Mouse (Mus musculus) neural tube, embryonic 13.5 days (tissue): ENCODE results near the gene Npdc1. TPM values are rescaled to one million over a fixed set of nuclear protein-coding genes. Genes with fewer than 3 reads are reported as not detected.
"Not testable (repeated sequence)": the region's sequence is repeated elsewhere in the genome, so short reads cannot be mapped to it uniquely, and the experiment has no call there.

Source experiments
- ATAC-seq: fragments of 200-750 bp; cut with Nextera tagmentation; 2 replicates; pipeline ENCODE4 v1.8.0; 2017; ENCODE audit warnings: low read depth, mild to moderate bottlenecking, moderate TSS enrichment, moderate library complexity
- H3K27ac ChIP-seq: fragments of 300-500 bp; sonication (generic); replicated peaks from 2 replicates; pipeline ENCODE4 v1.5.1; 2015; ENCODE audit warnings: moderate library complexity, mild to moderate bottlenecking, inconsistent platforms
- H3K27me3 ChIP-seq: fragments of 300-500 bp; sonication (generic); 2 replicates; pipeline ENCODE4 v1.6.1; 2015; ENCODE audit warnings: mild to moderate bottlenecking, inconsistent platforms
- H3K36me3 ChIP-seq: fragments of 300-500 bp; sonication (generic); 2 replicates; pipeline ENCODE4 v1.6.1; 2015; ENCODE audit warnings: mild to moderate bottlenecking, inconsistent platforms
- H3K4me1 ChIP-seq: fragments of 300-500 bp; sonication (generic); replicated peaks from 2 replicates; pipeline ENCODE4 v1.6.1; 2015; ENCODE audit warnings: inconsistent platforms
- H3K4me2 ChIP-seq: fragments of 300-500 bp; sonication (generic); 2 replicates; pipeline ENCODE4 v1.6.1; 2015; ENCODE audit warnings: inconsistent platforms, mild to moderate bottlenecking, moderate library complexity
- H3K4me3 ChIP-seq: fragments of 300-500 bp; sonication (generic); 2 replicates; pipeline ENCODE4 v1.5.1; 2015; ENCODE audit warnings: mild to moderate bottlenecking, inconsistent platforms
- H3K9ac ChIP-seq: fragments of 300-500 bp; sonication (generic); 2 replicates; pipeline ENCODE4 v1.6.1; 2015; ENCODE audit warnings: moderate library complexity, mild to moderate bottlenecking, inconsistent platforms
- H3K9me3 ChIP-seq: fragments of 300-500 bp; sonication (generic); 2 replicates; pipeline ENCODE4 v1.6.1; 2016; ENCODE audit warnings: inconsistent platforms
- WGBS: fragments of 180-500 bp; shearing (Covaris S2); methylation state at CpG from one replicate; pipeline ENCODE4 v1.1.7; 2015; 5-methylcytosine and 5-hydroxymethylcytosine counted together
- polyA plus RNA-seq: library from polyadenylated mRNA; unstranded; fragments of >200 nt; fragmentation: Nextera tagmentation; extraction: Ambion mirVana; gene quantifications from 2 replicates; pipeline ENCODE4 v1.2.1, GENCODE M21; 2015

Gene Npdc1
- polyA plus RNA-seq, 1 experiment from 2014 or later: 403 TPM

DNA sequence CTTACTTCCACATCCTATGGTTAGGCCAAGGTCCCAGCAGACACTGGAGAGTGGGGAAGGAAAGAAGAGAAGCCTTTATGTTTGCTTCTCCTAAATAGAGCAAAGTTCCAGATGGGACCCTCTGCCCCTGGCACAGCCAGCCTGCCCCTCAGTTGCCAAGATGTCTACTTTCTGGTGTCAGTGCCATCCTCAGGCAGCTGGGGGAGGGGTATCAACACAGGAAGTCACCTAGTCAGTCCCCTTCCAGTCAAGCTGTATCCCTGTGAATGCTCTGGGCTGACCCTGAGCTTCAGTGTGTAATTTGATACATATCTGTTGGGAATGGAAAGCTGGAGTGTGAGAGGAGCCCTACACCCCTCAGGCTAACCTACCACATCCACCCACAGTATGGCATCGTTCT, 2.1 kb upstream of the Npdc1 start:
- peaks cover 31% of the 10 kb centered on the region for H3K4me1 ChIP-seq
- H3K4me2 ChIP-seq: peak overlapping the region; percentile 62; the same call in 1 of the 2 replicates
- no peaks in the 10 kb centered on the region for H3K9me3 ChIP-seq
- H3K36me3 ChIP-seq: no peaks in the 10 kb centered on the region
- no peak overlapping the region for H3K27ac ChIP-seq
- no peak for ATAC-seq
- peak overlapping the region; percentile 35; the same call in 1 of the 2 replicates for H3K4me3 ChIP-seq
- WGBS: 73% methylated on average over 1 of the region's 1 CpGs
- peaks cover 95% of the 10 kb centered on the region for H3K27me3 ChIP-seq
- no peak overlapping the region for H3K9ac ChIP-seq

DNA sequence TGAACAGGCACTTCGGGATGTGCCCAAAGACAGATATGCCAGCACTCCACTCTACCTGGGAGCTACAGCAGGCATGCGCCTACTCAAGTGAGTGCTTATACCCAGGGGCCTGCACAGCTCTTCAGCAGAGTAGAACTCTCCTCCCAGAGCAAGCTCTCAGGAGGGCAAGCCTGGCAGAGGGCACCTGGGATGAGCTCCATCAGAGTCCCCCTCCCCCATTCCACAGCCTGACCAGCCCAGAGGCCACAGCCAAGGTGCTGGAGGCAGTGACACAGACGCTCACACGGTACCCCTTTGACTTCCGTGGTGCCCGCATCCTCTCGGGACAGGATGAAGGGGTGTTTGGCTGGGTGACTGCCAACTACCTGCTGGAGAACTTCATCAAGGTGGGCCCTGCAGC, 1.1 kb upstream of the Npdc1 start:
- no peaks in the 10 kb centered on the region for H3K9me3 ChIP-seq
- WGBS: 93% methylated on average over 7 of the region's 7 CpGs
- no peak for ATAC-seq
- H3K27me3 ChIP-seq: peaks cover 84% of the 10 kb centered on the region
- H3K4me2 ChIP-seq: no peak overlapping the region
- H3K4me1 ChIP-seq: peaks cover 37% of the 10 kb centered on the region
- no peaks in the 10 kb centered on the region for H3K36me3 ChIP-seq
- H3K4me3 ChIP-seq: no peak overlapping the region
- no peak overlapping the region for H3K27ac ChIP-seq
- H3K9ac ChIP-seq: no peak overlapping the region

GRCm38 (mm10) chr2:25400291-25400690, 1.1 kb downstream of the Npdc1 start:
- Histone ChIP-seq H3K36me3 (no peaks in the 10 kb centered on the region), H3K4me1 (peaks cover 43% of the 10 kb centered on the region), H3K4me2 (peak overlapping the region; percentile 48), H3K9me3 (no peaks in the 10 kb centered on the region), H3K27ac (no peak overlapping the region), H3K27me3 (peaks cover 62% of the 10 kb centered on the region), H3K9ac (peak overlapping the region; percentile 60), H3K4me3 (peak overlapping the region; percentile 27)
- 20% methylated on average over 16 of the region's 16 CpGs for WGBS
- ATAC-seq: no peak

DNA sequence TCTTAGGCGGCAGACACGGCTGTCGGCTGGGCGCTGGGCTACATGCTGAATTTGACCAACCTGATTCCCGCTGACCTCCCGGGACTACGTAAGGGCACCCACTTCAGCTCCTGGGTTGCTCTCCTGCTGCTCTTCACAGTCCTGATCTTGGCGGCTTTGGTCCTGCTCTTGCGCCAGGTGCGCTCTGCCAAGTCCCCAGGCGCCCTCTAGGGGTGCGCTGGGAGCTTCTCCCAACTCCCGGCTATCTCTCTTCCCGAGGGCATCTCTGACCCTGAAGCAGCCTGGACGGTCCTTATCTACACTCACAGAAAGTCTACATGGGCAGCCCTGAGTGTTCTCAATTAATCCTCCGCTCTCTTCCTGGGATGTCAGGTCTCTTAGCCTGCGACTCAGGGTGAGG, 1.6 kb downstream of the Npdc1 start:
- 3% methylated on average over 17 of the region's 17 CpGs for WGBS
- Histone ChIP-seq H3K36me3 (no peaks in the 10 kb centered on the region), H3K4me2 (peak overlapping the region; percentile 48), H3K9ac (peak overlapping the region; percentile 60), H3K9me3 (no peaks in the 10 kb centered on the region), H3K4me1 (peaks cover 43% of the 10 kb centered on the region), H3K4me3 (peak overlapping the region; percentile 27), H3K27me3 (peaks cover 57% of the 10 kb centered on the region), H3K27ac (no peak overlapping the region)
- ATAC-seq: no peak

GRCm38 (mm10) chr2:25402377-25402971, 3.3 kb downstream of the Npdc1 start:
- Histone ChIP-seq H3K9ac (peak overlapping the region; percentile 99), H3K27me3 (peaks cover 40% of the 10 kb centered on the region), H3K9me3 (no peaks in the 10 kb centered on the region), H3K4me3 (peak overlapping the region; percentile 96), H3K4me2 (peak overlapping the region; percentile 79), H3K36me3 (peaks cover 13% of the 10 kb centered on the region), H3K27ac (peak overlapping the region; percentile 94), H3K4me1 (peaks cover 47% of the 10 kb centered on the region)
- 0% methylated on average over 13 of the region's 13 CpGs for WGBS
- ATAC-seq: peak; percentile 37

DNA sequence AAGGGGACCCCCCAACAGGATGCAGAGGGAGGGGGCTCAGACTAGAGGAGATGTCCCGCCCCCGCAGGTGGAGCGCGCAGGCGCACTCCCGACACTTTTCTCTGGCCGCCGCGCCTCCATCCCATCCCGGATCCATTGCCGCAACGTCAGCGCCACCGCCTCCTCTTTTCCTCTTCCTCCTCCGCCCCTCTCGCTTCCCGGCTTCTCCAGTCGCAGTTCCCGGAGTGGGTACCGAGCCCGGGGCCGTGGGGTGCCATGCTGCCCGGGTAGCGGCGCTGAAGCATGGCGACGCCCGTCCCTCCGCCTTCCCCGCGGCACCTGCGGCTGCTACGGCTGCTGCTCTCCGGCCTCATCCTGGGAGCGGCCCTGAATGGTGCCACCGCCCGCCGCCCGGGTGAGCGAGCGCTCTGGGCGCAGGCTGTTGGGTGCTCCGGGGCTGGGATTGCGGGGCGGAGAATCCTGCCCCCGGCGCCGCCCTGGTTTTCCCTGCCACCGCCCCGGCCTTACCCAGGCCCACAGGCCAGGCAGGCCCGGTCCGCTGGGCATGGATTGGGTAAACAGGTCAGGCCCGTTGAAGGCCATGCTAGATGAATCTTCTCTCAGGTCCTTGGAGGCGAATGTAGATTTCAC, 3.9 kb downstream of the Npdc1 start:
- peaks cover 47% of the 10 kb centered on the region for H3K4me1 ChIP-seq
- peak; percentile 84 for ATAC-seq
- peaks cover 34% of the 10 kb centered on the region for H3K27me3 ChIP-seq
- peak overlapping the region; percentile 96 for H3K4me3 ChIP-seq
- WGBS: under 1% methylated on average over 54 of the region's 54 CpGs
- peaks cover 19% of the 10 kb centered on the region for H3K36me3 ChIP-seq
- H3K9ac ChIP-seq: peak overlapping the region; percentile 99
- H3K27ac ChIP-seq: peak overlapping the region; percentile 94
- H3K4me2 ChIP-seq: peak overlapping the region; percentile 79
- H3K9me3 ChIP-seq: no peaks in the 10 kb centered on the region

DNA sequence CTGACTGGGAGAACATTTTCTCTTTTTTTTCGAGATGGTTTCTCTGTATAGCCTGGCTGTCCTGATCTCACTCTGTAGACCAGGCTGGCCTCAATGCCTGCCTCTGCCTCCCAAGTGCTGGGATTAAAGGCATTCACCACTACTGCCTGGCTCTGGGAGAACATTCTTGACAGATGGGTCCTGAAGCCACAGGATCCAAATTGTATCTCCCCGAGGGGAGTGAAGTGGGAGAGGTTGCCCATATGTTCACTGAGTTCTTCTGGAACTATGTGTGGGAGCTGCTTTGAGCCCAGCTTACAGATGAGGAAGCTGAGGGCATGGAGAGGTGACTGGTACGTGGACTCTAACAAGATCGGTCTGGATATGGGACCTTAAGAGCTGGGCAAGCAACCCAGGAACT, 4.8 kb downstream of the Npdc1 start:
- no peaks in the 10 kb centered on the region for H3K9me3 ChIP-seq
- peaks cover 27% of the 10 kb centered on the region for H3K36me3 ChIP-seq
- H3K27ac ChIP-seq: peak overlapping the region; percentile 94; the same call in 1 of the 2 replicates
- H3K4me1 ChIP-seq: peaks cover 47% of the 10 kb centered on the region
- H3K4me2 ChIP-seq: peak overlapping the region; percentile 79
- no peak for ATAC-seq
- H3K27me3 ChIP-seq: peaks cover 25% of the 10 kb centered on the region
- H3K9ac ChIP-seq: peak overlapping the region; percentile 99
- WGBS: 82% methylated on average over 4 of the region's 4 CpGs
- peak overlapping the region; percentile 96 for H3K4me3 ChIP-seq

DNA sequence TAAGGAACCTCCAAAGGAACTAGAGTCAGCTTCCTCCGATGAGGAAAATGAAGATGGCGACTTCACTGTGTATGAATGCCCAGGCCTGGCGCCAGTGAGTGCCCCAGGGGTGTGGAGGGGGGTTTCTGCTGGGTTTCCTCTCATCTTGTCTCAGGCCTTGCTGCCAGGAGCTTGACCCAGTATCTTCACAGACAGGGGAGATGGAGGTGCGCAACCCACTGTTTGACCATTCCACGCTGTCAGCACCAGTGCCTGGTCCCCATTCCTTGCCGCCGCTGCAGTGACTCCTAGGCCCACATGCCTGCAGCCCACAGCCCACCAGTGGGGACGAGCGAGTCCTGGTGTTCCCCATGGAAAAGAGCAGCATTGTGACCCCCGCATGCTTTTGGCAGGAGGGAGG, 9.8 kb downstream of the Npdc1 start:
- Histone ChIP-seq H3K4me2 (no peak overlapping the region), H3K27ac (no peak overlapping the region), H3K4me1 (peaks cover 30% of the 10 kb centered on the region), H3K36me3 (peaks cover 57% of the 10 kb centered on the region), H3K27me3 (no peaks in the 10 kb centered on the region), H3K9me3 (no peaks in the 10 kb centered on the region), H3K4me3 (no peak overlapping the region), H3K9ac (no peak overlapping the region)
- WGBS: 91% methylated on average over 10 of the region's 10 CpGs
- no peak for ATAC-seq

DNA sequence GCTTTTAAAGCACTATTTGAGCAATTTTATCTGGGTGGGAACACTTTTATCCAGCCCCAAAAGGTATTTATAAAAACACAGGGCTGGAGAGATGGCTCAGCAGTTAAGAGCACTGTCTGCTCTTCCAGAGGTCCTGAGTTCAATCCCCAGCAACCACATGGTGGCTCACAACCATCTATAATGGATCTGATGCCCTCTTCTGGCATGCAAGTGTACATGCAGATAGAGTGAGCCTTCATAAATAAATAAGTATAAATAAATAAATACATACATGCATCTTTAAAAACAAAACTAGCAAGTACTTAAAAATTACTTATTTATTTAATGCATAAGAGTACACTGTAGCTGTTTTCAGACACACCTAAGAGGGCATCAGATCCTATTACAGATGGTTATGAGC, 14.3 kb downstream of the Npdc1 start:
- H3K27me3 ChIP-seq, H3K27ac ChIP-seq, H3K4me2 ChIP-seq, H3K9me3 ChIP-seq, H3K4me1 ChIP-seq, H3K9ac ChIP-seq, H3K4me3 ChIP-seq, ATAC-seq: not testable (repeated sequence)
- peaks cover 38% of the 10 kb centered on the region for H3K36me3 ChIP-seq

DNA sequence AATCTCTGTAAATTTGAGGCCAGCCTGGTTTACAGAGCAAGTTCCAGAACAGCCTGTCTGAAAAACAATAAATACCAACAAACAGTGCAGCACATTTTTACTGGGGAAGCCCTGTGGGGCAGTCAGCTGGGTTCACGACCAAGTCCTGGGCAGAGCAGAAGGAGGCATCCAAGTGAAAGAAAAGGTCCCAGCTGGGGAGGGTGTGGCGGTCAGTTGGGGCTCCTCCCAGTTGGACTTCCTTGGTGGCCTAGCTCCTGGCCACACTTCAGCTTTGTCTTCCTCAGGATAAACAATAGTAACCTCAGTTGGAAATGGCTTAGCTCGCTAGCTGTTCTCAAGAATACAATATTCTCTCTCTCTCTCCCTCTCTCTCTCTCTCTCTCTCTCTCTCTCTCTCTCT, 18.3 kb downstream of the Npdc1 start:
- Histone ChIP-seq H3K9ac (no peak overlapping the region), H3K4me1 (peaks cover 6% of the 10 kb centered on the region), H3K9me3 (no peaks in the 10 kb centered on the region), H3K36me3 (0 out of 2 replicates have a peak, but pooled peaks cover 7% of the 10 kb centered on the region), H3K27me3 (0 out of 2 replicates have a peak, but pooled peaks cover under 1% of the 10 kb centered on the region), H3K4me3 (no peak overlapping the region), H3K27ac (0 out of 2 replicates have a peak overlapping the region, but pooled peaks have one; percentile 13), H3K4me2 (no peak overlapping the region)
- ATAC-seq: no peak
- 28% methylated on average over 3 of the region's 3 CpGs for WGBS

GRCm38 (mm10) chr2:25421896-25422295, 22.7 kb downstream of the Npdc1 start:
- Histone ChIP-seq H3K9ac (no peak overlapping the region), H3K36me3 (no peaks in the 10 kb centered on the region), H3K27me3 (peaks cover 39% of the 10 kb centered on the region), H3K4me2 (no peak overlapping the region), H3K4me3 (no peak overlapping the region), H3K4me1 (peaks cover 6% of the 10 kb centered on the region), H3K27ac (no peak overlapping the region), H3K9me3 (no peaks in the 10 kb centered on the region)
- peak; percentile 51 for ATAC-seq
- WGBS: 19% methylated on average over 3 of the region's 3 CpGs

- no peak within 1 kb of the TSS for H3K4me2 ChIP-seq
These were observed 23.6 kb downstream of the Npdc1 start, which contains the start of gene Fut7 for GRCm38 (mm10) chr2:25422587-25423410. TSS of gene Fut7 (plus strand) at chr2:25423267.

More at GRCm38 (mm10) chr2:25422587-25423410, 23.6 kb downstream of the Npdc1 start, which contains the start of gene Fut7:
- no peaks in the 10 kb centered on the region for H3K36me3 ChIP-seq
- H3K27me3 ChIP-seq: peaks cover 39% of the 10 kb centered on the region
- no peak within 1 kb of the TSS for H3K27ac ChIP-seq
- no peak within 1 kb of the TSS for H3K9ac ChIP-seq
- H3K4me3 ChIP-seq: no peak within 1 kb of the TSS
- no peaks in the 10 kb centered on the region for H3K4me1 ChIP-seq
- H3K9me3 ChIP-seq: no peaks in the 10 kb centered on the region
- WGBS: 74% methylated on average over 17 of the region's 17 CpGs
- ATAC-seq: no peak
